Mouse (Mus musculus) v-Abl transformed pro-B cells (cell line): Measurements from ENCODE around the gene Noxred1.
"Not testable (repeated sequence)": the region's sequence is repeated elsewhere in the genome, so short reads cannot be mapped to it uniquely, and the experiment has no call there.

Source experiments
- in situ Hi-C, 2 experiments: fragments of 400-800 bp; cut with MboI; formaldehyde crosslinking; loops; one replicate each; pipeline ENCODE4 v1.15.1; 2025; ENCODE audit not compliant: unreplicated experiment in 2 of 2

Gene Noxred1

DNA sequence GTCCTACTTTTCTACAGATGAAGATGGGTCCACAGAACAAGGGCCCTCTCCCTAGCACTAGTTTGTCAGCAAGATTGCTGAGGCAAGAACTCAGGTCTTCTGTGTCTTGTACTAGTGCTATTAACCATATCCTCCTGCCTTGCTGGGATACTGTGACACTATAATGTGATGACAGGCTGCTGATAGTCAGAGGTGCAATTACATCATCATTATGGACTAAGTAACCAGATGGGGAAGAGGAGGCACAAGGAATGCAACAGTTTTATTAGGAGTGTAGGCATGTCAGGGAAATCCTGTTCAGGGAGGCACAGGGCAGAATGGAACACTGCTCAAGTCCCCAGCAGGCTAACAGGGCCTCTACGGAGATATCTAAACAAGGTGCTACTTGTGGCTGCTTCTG is at the start of gene Noxred1:
Gene Noxred1 (minus strand): TSS at position 101 of the 400 bp plus-strand sequence.
- in situ Hi-C loops, result no loop called here

DNA sequence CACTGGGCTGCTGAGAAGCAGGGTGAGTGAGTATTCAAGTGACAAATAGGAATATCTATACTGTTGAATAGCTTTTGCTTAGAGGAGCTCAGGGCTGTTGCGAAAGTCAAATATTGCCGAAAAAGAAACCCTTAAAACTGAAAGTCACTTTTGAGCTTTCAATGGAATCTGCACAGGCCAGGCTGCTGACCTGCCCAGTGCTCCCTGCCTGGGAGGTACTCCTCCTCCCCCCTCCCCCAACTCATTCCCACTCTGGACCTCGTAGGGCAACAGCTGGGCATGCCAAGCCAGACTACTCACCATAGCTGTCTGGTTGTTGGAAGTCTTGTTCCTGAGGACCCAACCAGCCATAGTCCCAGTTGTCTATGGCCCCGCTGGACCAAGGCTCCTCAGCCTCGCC is 46.2 kb upstream of the Noxred1 start:
- in situ Hi-C loops, result no loop called here

DNA sequence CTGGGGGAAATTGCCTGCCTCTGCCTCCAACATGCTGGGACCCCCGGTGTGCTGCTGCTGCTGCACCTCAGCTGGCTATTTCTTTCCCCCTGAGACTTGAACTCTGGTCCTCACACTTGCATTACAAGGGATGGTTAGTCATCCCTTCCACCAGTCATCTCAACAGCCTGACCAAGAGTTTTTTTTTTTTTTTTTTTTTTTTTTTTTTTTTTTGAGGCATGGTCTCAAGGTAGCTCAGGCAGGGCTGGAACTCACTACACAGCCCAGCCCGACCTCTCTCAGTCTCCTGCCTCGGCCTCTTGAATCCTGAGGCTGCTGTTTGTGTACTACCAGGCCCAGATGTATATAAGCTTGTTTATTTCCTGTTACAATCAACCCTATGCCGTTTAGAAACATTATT is 45.7 kb upstream of the Noxred1 start:
- in situ Hi-C loops, result no loop called here

DNA sequence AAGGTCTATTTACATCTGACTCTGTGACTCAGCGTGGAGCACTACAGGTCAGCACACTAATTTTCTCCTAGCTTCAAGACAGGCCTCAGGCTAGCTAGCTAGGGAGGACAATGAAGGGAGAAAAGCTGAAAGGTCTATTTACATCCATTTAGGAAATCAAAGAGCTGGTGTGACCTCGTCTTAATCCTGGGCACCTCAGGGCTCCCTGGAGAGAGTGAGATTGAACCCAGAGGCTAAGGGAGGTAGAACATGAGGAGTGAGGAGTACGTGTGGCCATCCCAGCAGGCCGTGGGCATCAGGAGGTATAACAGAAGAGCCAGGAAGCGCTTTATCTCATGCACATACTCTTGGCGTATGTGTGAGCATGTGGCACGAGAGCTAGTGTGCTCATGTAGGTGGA is 45.2 kb upstream of the Noxred1 start:
- in situ Hi-C loops, result no loop called here

DNA sequence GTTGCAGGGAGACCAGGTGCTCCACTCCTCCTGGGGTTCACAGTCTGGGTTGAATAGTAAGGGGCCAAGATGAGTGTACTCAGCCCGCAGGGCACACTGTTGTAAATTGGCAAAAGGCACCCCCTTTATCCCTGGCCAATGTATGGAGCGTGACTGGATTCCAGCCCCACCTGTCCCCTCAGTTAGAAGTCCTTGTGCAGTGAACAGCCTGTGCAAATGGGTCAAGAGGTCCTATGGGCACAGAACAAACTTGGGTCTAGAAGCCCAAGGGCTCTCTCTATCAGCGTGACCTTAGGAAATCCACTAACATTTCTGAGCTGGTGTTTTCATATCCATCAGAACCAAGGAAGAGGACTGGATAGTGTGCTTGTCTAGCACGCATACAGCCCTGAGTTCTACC is 44.2 kb upstream of the Noxred1 start:
- in situ Hi-C loops, result no loop called here

DNA sequence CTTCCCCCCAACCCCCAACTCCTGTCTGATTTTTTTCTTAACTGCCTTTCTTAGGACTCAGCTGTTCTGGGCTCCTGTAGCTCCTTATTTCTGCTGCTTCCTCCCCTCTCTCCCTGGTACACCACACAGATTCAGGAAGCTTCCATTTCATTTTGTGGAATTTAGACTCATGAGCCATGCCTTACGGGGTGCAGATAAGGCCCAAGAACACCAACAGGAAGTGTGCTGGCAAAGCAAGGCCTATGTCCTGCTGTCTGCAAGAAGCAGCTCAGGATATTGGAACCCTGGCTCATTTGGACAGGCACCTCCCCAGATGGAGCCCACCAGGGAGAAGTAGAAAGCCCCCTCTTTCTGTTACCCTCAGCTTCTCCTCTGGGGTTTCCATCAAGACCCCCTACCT is 43.2 kb upstream of the Noxred1 start:
- in situ Hi-C loops, result no loop called here

DNA sequence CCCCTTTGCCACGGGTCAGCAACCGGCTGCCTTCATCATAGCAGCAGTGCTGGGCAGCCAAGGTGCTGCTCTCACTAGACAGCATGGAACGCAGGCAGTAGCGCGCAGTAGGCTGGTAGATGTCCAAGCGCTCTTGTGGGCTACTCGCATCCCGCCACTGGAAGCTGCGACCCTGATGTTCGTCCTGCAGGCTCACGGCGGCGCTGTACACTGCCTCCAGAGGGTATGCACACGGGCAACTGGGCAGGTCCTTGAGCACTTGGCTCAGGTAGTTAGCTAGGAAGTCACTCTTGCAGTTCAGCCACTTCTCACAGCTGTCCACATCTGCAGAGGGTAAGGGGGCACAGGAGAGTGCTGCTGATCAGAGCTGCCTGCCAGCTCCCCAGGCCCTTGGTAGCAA is 41.3 kb upstream of the Noxred1 start:
- in situ Hi-C loops, result no loop called here

DNA sequence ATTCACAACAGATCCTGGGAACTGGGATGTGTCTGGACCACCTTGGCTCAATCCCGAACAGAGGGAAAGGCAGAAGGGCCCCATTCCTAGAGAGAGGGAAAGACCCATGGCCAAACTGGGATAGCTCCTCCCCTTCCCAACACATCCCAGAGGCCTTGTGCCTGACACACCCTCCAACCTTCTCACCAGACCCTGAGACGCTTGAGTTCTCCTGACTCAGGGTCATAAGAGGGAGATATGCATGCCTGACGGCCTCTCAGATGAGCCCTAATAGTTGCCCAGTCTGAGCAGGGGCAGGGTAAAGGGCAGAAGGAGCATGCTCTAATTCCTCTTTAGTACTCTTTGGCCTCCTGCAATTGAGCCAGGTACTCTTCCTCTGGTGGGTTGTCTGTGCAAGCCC is 40.8 kb upstream of the Noxred1 start:
- in situ Hi-C loops, result no loop called here

DNA sequence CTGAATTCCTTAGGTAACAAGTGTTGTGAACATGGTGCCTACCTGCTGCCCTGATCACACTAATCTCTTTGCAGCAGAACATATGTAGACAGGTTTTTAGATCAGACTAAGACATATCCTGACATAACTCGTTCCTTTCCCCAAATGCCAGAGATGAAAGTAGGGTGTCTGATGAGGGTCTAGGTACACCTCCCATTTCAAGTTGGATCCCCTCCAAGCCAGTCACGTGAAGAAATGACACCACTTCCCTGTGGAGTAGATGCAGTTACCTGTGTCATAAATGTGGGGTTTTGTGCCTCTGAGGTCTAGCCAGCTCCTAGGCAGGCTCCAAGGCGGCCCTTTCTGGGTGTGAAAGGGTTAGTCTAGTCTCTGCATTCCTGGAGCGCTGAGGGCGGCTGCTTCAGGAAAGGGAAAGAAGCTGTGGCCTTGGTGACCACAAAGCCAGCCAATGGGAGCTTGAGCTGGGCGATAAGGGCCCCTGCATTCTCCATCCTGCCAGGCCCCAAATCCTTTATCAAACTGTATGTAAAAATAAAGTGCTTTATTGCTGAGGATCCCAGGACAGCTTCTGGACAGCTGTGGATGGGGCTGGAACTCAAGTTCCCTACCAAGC is 39.7 kb upstream of the Noxred1 start:
- in situ Hi-C loops, result no loop called here

DNA sequence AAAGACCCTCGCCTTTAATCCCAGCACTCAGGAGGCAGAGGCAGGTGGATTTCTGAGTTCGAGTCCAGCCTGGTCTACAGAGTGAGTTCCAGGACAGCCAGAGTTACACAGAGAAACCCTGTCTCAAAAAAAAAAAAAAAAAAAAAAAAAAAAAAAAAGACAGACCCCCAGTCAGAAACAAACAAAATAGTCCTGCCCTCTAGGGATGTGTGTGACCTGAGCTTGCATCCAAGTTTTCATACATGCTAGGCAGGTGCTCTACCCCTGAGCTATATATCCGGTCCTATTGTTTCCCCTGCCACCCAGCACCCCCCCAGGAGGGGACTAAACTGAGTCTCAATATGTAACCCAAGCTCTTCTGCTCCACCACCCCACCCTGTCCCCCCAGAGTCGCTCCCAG is 38.7 kb upstream of the Noxred1 start:
- in situ Hi-C loops, result not testable (repeated sequence)

DNA sequence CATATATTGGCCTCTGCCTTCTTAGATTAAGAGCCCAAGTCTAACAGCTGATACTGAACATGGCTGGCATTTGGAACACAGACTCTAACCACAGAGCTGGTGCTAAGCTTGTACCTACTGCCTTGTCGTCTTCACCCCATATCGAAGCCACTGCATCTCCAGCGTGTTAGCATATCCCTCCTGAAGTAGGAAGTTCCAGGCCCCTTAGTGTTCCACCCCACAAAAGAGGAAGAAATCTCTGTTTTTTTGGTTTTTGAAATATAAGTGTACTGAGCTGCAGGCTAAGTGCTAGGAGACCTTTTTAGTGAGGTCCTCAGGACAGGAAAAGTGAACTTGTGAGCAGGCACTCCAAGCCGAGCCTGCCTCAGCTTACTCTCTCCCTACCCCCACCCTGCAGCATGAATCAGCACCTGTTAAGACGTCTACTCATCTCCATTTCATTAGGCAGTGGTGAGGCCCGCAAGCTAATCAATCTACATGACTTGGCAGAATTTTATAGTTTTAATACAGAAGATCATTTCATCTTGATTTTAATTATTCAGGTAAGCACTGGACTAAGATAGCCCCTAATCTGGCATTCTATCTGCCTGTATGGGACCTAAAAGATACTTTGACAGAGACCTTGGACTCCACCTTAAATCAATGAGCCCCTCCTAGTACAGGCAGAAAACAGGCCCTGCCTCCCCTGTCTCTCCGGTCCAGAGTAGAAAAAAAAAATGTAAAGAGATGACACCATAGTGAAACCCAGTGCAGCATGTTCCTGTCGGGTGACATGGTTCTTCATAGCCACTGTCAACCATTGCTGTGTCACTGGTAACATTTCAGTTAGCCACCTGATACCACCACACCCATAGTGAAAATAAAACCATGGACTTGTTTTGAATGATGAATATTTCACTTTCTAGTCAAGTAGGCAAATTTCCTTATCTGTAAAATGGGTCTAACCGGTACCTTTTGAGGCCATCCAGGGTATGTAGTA is 36.6 kb upstream of the Noxred1 start:
- in situ Hi-C loops, result no loop called here

DNA sequence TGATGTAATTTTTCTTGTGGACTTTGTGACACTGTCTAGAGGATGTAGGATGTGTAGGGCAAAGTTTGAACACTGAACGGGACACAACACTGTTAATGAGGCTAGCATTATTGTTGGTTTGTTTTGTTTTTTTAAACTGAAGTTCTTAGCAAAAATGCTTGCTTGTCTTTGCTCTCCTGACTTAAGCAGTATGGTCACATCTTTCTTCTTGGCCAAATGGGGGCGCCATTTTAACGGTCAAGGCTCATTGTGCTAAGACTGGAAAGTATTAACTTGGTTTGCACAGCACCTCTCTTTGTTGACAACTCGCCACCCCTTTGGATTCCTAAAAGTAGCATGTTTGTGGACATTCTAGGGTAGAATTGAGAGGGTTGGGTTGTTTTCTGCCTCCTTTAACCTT is 29.1 kb upstream of the Noxred1 start:
- in situ Hi-C loops, result loop anchor here in 1 of 2 experiments (5.0 kb wide), 1 partner anchor 120 kb away; the partner anchor contains the start of genes Gstz1 and Pomt2

DNA sequence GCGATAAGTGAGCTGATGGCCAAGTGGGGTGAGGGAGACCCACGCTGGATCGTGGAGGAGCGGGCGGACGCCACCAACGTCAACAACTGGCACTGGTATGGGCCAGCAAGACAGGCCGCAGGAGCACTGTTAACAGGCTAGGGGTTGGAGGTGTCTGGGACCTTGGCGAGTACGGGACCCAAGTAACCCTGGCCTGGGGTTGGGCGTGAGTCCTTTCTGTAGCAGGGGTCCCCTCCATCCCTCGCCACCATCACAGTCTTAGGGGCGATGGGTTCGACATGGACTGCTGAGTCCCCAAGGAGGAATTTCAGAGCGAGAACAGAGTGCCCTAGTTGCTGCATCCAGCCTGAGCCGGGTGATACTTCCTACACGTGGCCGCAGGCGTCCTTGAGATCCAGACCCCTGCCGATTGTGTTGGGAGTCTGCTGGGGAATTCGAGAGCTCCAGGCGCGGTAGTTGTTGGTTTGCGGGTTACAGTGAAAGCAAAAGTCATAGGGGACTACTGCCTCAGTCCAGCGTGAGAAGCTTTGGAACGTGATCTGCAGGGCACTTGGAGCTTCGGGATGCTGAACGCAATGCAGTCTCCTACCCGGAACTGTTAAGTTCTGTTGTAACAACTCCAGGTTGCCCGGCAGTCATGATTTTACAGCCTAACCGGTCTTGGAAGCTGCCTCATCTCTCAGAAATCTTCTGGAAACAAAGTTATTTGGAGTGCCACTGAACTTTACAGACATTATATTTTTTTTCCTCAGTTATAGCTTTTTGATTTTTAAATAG is 28.5 kb upstream of the Noxred1 start:
- in situ Hi-C loops, result loop anchor here in 1 of 2 experiments (5.0 kb wide), 1 partner anchor 120 kb away; the partner anchor contains the start of genes Gstz1 and Pomt2

DNA sequence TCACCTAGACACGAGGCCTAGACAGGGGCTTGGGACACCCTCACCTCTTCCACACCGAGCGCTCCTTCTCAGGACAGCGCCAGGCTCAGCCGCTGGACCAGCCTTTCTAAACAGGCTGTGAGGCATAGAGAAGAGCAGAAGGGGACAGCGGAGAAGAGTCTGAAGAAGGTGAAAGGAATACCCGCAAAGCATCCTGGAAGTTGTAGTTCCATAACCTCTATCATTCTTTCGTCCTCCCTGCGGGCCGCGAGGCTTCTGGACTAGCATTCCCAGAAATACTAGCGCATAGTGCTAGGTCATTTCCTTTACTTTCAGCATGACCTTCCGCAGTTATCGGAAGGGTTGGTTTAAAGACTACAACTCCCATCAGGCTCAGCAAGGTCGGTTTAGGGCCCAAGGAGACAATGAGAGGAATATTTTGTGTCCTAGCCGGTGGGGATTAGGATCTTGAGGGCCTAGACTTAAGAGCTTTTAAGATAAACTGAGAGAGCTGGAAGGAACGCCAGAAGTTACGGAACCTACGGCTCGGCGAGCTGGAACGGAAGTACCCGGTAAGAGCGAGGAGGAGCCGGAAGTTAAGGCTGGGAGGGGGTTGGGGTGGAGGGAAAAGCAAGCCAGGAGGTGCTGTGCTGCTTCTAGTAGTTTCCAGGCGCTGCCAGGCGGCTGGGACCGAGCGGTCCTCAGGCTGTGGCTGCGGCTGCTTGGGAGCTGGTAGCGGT is 27.7 kb upstream of the Noxred1 start, which contains the start of the genes Vipas39 and Ahsa1:
Gene Vipas39 (minus strand): TSS at position 149 of the 719 bp plus-strand sequence.
Gene Ahsa1 (plus strand): TSS at position 372 of the 719 bp plus-strand sequence.
- in situ Hi-C loops, result loop anchor here in 1 of 2 experiments (5.0 kb wide), 1 partner anchor 119 kb away; the partner anchor contains the start of genes Gstz1 and Pomt2

DNA sequence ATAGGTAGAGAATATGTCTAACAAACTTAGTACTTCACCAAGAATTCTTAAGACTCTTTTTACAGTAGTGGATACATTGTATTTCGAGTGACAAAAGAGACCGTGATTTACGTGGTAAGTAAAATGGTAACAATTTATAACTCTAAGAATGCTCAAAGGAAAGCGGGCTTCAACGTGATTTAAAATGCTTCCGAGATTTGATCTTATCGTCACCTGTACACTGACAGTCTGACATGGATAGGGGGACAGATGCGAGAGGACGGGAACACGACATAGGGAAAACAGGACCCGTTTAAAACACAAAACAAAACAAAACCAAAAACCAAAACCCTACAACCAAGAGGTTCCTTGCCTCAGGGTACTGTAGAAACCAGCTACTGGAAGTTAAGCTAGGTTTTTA is 26.9 kb upstream of the Noxred1 start:
- in situ Hi-C loops, result loop anchor here in 1 of 2 experiments (5.0 kb wide), 1 partner anchor 118 kb away; the partner anchor contains the start of genes Gstz1 and Pomt2

DNA sequence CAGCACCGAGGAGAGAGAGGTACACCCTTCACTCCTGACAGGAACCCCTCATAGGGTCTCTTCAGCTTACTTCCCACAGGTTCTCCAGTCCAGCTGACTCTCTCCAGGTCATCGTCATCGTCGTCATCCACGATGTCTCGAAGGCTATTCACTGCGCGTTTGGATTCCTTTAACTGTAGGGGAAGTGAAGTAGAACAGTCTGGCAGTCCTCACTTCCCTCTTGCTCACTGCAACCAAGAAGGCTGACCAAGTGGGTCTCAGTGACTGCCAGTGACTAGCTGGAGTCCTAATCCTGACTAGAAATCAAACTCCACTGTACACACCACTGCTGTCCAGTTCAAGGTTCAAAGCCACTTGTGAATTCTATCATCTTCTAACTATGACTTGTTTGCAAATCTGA is 22.0 kb upstream of the Noxred1 start:
- in situ Hi-C loops, result loop anchor here in 1 of 2 experiments (5.0 kb wide), 1 partner anchor 113 kb away; the partner anchor contains the start of genes Gstz1 and Pomt2

DNA sequence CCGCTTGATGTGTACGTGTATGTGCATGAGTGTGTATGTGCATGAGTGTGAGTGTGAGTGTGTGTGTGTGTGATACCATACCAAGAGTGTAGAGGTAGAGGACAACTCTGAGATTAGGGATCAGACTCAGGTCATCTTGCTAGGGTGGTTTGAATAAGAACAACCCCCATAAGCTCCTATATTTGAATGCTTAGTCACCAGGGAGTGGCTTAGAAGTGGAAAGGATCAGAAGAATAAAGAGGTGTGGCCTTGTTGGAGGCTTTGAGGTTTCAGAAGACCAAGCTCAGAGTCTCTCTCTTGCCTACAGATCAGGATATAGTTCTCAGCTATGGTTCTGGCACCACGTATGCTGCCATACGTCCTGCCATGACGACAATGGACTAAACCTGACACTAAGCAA is 18.1 kb upstream of the Noxred1 start:
- in situ Hi-C loops, result no loop called here

DNA sequence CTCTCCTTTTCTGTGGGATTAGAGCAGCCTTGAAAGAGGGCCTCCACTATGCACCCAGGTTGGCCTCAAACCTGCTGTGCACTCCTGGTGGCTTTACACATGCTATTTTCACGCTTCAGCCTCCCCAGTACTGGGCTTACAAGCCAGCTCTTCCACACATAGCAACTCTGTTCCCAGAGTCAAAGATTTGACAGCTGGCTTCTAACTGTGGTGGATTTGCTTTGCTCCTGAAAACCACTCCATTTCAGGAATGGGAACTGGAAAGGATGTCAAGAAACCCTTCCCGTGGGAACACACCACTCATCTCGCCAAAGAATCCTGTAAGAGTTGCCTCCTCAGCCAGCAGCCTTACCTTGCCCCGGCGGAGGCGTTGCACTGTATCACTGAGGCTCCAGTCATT is 15.3 kb upstream of the Noxred1 start:
- in situ Hi-C loops, result no loop called here

DNA sequence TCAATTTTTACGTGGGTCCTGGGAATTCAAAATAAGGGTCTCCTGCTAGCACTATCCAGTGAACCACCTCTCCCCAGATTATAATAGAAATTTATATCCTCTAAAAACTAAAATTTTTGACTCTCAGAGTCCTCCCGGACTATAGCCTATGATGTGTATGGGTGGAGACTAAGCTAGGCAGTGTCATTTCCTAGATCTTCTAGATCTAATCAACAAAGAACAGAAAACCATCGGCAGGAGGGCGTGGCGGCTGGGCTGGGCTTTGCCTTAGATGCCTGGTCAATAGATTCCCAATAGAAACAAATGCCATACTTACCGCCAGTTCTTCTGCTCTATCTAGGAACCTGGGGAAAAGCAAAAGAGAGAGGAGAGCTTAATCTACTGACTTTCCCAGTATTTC is 11.6 kb upstream of the Noxred1 start:
- in situ Hi-C loops, result no loop called here
